Mouse (Mus musculus) testis, adult 2 months (tissue): ENCODE results near the gene Sec24b. TPM values are rescaled to one million over a fixed set of nuclear protein-coding genes. Genes with fewer than 3 reads are reported as not detected.

Source experiments
- H3K27ac ChIP-seq: fragments of 200-500 bp; 2 replicates; pipeline ENCODE4 v1.5.1; 2012; ENCODE audit warnings: low read depth, low read length; ENCODE audit not compliant: control insufficient read depth, insufficient read depth
- H3K27me3 ChIP-seq: fragments of 200-500 bp; 2 replicates; pipeline ENCODE4 v1.6.1; 2012; ENCODE audit warnings: mild to moderate bottlenecking, low read length, moderate library complexity; ENCODE audit not compliant: control insufficient read depth, insufficient read depth
- H3K36me3 ChIP-seq: fragments of 200-500 bp; 2 replicates; pipeline ENCODE4 v1.6.1; 2012; ENCODE audit warnings: mild to moderate bottlenecking, low read length; ENCODE audit not compliant: control insufficient read depth, insufficient read depth
- H3K4me1 ChIP-seq: fragments of 200-500 bp; 2 replicates; pipeline ENCODE4 v1.6.1; 2012; ENCODE audit warnings: low read length; ENCODE audit not compliant: control insufficient read depth, insufficient read depth
- H3K4me3 ChIP-seq: fragments of 200-500 bp; 2 replicates; pipeline ENCODE4 v1.5.1; 2012; ENCODE audit warnings: low read depth, mild to moderate bottlenecking, low read length, moderate library complexity, mixed read lengths; ENCODE audit not compliant: control insufficient read depth
- CTCF ChIP-seq: fragments of 200-500 bp; IDR thresholded peaks from 2 replicates; pipeline ENCODE4 v1.5.1; 2012; ENCODE audit warnings: low read depth, mild to moderate bottlenecking, inconsistent platforms, low read length, moderate library complexity; ENCODE audit not compliant: control insufficient read depth, insufficient read depth, insufficient replicate concordance
- POLR2A ChIP-seq: fragments of 200-500 bp; IDR thresholded peaks from 2 replicates; pipeline ENCODE4 v1.6.1; 2012; ENCODE audit warnings: low read depth, mild to moderate bottlenecking, inconsistent platforms, low read length, moderate library complexity; ENCODE audit not compliant: control insufficient read depth
- polyA plus RNA-seq: library from polyadenylated mRNA; depleted of rRNA; stranded (reverse); fragments of >200 nt; gene quantifications from 2 replicates; pipeline ENCODE4 v1.2.3, GENCODE M21; 2012

Sec24b gene
- polyA plus RNA-seq, 1 experiment, result 168 TPM

GRCm38 (mm10) chr3:130053340-130054066 lies 7.8 kb downstream of the Sec24b start:
- H3K4me3 ChIP-seq, result no peak overlapping the region
- H3K27ac ChIP-seq, result no peak overlapping the region
- H3K4me1 ChIP-seq, result peaks cover 3% of the 10 kb centered on the region
- no peak for TF ChIP-seq CTCF
- H3K27me3 ChIP-seq, result no peaks in the 10 kb centered on the region
- H3K36me3 ChIP-seq, result no peaks in the 10 kb centered on the region

- no peaks in the 10 kb centered on the region for H3K36me3 ChIP-seq
- peaks cover under 1% of the 10 kb centered on the region; the same call in 1 of the 2 replicates for H3K4me1 ChIP-seq
- TF ChIP-seq CTCF, result no peak
- no peak for TF ChIP-seq POLR2A
- H3K27me3 ChIP-seq, result no peaks in the 10 kb centered on the region
- H3K4me3 ChIP-seq, result no peak overlapping the region
- H3K27ac ChIP-seq, result no peak overlapping the region
These were observed 8.6 kb downstream of the Sec24b start for GRCm38 (mm10) chr3:130052541-130053298.

GRCm38 (mm10) chr3:130052116-130052515 lies 9.2 kb downstream of the Sec24b start:
- Histone ChIP-seq H3K27ac (no peak overlapping the region), H3K36me3 (no peaks in the 10 kb centered on the region)
- TF ChIP-seq POLR2A (no peak), CTCF (no peak)

GRCm38 (mm10) chr3:130040711-130041110 lies 20.6 kb downstream of the Sec24b start:
- Histone ChIP-seq H3K4me1 (no peaks in the 10 kb centered on the region), H3K4me3 (no peak overlapping the region), H3K36me3 (peaks cover 2% of the 10 kb centered on the region; the same call in 1 of the 2 replicates), H3K27ac (no peak overlapping the region), H3K27me3 (no peaks in the 10 kb centered on the region)
- no peak for TF ChIP-seq CTCF
- TF ChIP-seq POLR2A, result no peak

More at GRCm38 (mm10) chr3:130052116-130052515, 9.2 kb downstream of the Sec24b start:
- Histone ChIP-seq H3K27me3 (no peaks in the 10 kb centered on the region), H3K4me3 (no peak overlapping the region), H3K4me1 (no peaks in the 10 kb centered on the region)

GRCm38 (mm10) chr3:130040017-130040416 lies 21.3 kb downstream of the Sec24b start:
- Histone ChIP-seq H3K27ac (no peak overlapping the region), H3K36me3 (peaks cover 2% of the 10 kb centered on the region; the same call in 1 of the 2 replicates), H3K4me1 (no peaks in the 10 kb centered on the region), H3K4me3 (no peak overlapping the region), H3K27me3 (no peaks in the 10 kb centered on the region)
- TF ChIP-seq POLR2A, result no peak
- no peak for TF ChIP-seq CTCF

DNA sequence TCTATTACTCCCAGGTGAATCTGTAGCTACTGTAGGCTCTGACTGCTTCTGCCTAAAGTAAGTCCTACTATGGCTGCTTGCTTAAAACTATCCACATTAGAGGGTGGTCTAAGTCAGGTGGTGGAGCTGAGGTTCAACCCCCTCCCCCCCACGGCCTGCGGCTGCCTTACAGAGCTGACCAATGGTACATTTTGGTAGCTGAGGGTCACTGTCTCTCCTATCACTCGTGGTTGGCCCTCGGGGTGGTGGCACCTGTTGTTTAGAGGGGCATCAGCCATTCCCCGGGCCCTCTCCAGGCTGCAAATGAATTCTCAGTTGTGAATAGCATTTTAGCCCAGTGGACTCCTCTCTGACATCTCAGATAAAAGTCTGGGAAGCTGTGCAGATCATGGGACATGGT lies 32.6 kb downstream of the Sec24b start:
- no peak for TF ChIP-seq CTCF
- no peak for TF ChIP-seq POLR2A
- no peak overlapping the region for H3K4me3 ChIP-seq
- H3K4me1 ChIP-seq, result no peaks in the 10 kb centered on the region
- H3K27ac ChIP-seq, result no peak overlapping the region
- H3K27me3 ChIP-seq, result no peaks in the 10 kb centered on the region
- H3K36me3 ChIP-seq, result peaks cover 1% of the 10 kb centered on the region

GRCm38 (mm10) chr3:130026181-130026580 lies 35.2 kb downstream of the Sec24b start:
- no peak overlapping the region for H3K4me3 ChIP-seq
- no peaks in the 10 kb centered on the region for H3K4me1 ChIP-seq
- no peak overlapping the region for H3K27ac ChIP-seq
- H3K36me3 ChIP-seq, result no peaks in the 10 kb centered on the region; the same call in 1 of the 2 replicates
- no peak for TF ChIP-seq CTCF
- no peak for TF ChIP-seq POLR2A
- no peaks in the 10 kb centered on the region for H3K27me3 ChIP-seq

- no peak overlapping the region for H3K4me3 ChIP-seq
- TF ChIP-seq POLR2A, result no peak
- no peak for TF ChIP-seq CTCF
- no peaks in the 10 kb centered on the region; the same call in 1 of the 2 replicates for H3K36me3 ChIP-seq
- H3K27ac ChIP-seq, result no peak overlapping the region
- H3K27me3 ChIP-seq, result no peaks in the 10 kb centered on the region
- no peaks in the 10 kb centered on the region for H3K4me1 ChIP-seq
These were observed 35.8 kb downstream of the Sec24b start for GRCm38 (mm10) chr3:130025556-130025955.
